Mouse (Mus musculus) ES-E14 (cell line): ENCODE data around the gene Chpf. TPM values are rescaled to one million over a fixed set of nuclear protein-coding genes. Genes with fewer than 3 reads are reported as not detected.

Experiments used
- DNase-seq: peaks from one replicate; pipeline ENCODE4 v3.0.0-alpha.2; 2013; ENCODE audit warnings: low read depth, low spot score
- H3K27ac ChIP-seq: 2 replicates; pipeline ENCODE4 v1.5.1; 2012; ENCODE audit warnings: low read depth, mild to moderate bottlenecking, low read length, moderate library complexity, mixed read lengths; ENCODE audit not compliant: poor library complexity, insufficient read depth, severe bottlenecking
- H3K36me3 ChIP-seq: 2 replicates; pipeline ENCODE4 v1.6.1; 2012; ENCODE audit warnings: mild to moderate bottlenecking, low read length, moderate library complexity, mixed read lengths; ENCODE audit not compliant: control insufficient read depth, poor library complexity, insufficient read depth, severe bottlenecking
- H3K4me1 ChIP-seq, 2 experiments: fragments of 150-350 bp in 1 of 2; sonication (generic) in 1 of 2; 2 replicates each; pipeline ENCODE4 v1.6.1; 2012; ENCODE audit warnings: low read length in 2 of 2, mild to moderate bottlenecking in 1 of 2, mixed read lengths in 1 of 2; ENCODE audit not compliant: control insufficient read depth in 2 of 2, insufficient read depth in 2 of 2, poor library complexity in 1 of 2
- H3K4me3 ChIP-seq, 2 experiments: fragments of 150-350 bp in 1 of 2; sonication (generic) in 1 of 2; 2 replicates each; pipeline ENCODE4 v1.5.1; 2012; ENCODE audit warnings: low read length in 2 of 2, low read depth in 1 of 2, mild to moderate bottlenecking in 1 of 2, mixed read lengths in 1 of 2; ENCODE audit not compliant: insufficient read depth in 1 of 2, poor library complexity in 1 of 2, severe bottlenecking in 1 of 2
- H3K9ac ChIP-seq: 2 replicates; pipeline ENCODE4 v1.6.1; 2012; ENCODE audit warnings: low read depth, mild to moderate bottlenecking, low read length, mixed read lengths; ENCODE audit not compliant: poor library complexity, insufficient read depth, severe bottlenecking
- H3K9me3 ChIP-seq: fragments of 150-350 bp; sonication (generic); 2 replicates; pipeline ENCODE4 v1.6.1; 2012; ENCODE audit warnings: low read depth, mild to moderate bottlenecking, low read length; ENCODE audit not compliant: control insufficient read depth, insufficient read depth
- CHD2 ChIP-seq: IDR thresholded peaks from 2 replicates; pipeline ENCODE4 v1.6.1; 2014; ENCODE audit warnings: mild to moderate bottlenecking, low read depth, low read length, inconsistent platforms
- HCFC1 ChIP-seq: IDR thresholded peaks from 2 replicates; pipeline ENCODE4 v1.6.1; 2012; ENCODE audit warnings: low read length, inconsistent platforms, borderline replicate concordance; ENCODE audit not compliant: insufficient read depth
- MAFK ChIP-seq: IDR thresholded peaks from 2 replicates; pipeline ENCODE4 v1.6.1; 2014; ENCODE audit warnings: mild to moderate bottlenecking, low read depth, low read length, inconsistent platforms; ENCODE audit not compliant: insufficient read depth
- ZC3H11A ChIP-seq: IDR thresholded peaks from 2 replicates; pipeline ENCODE4 v1.6.1; 2012; ENCODE audit warnings: low read depth, mild to moderate bottlenecking, inconsistent platforms, low read length, borderline replicate concordance
- ZNF384 ChIP-seq: IDR thresholded peaks from 2 replicates; pipeline ENCODE4 v1.6.1; 2012; ENCODE audit warnings: low read depth, low read length, inconsistent platforms
- in situ Hi-C, 2 experiments: fragments of 600-800 bp; cut with MboI; formaldehyde crosslinking; loops; one replicate each; pipeline ENCODE4 v1.15.1; 2025; ENCODE audit warnings: low sequenced_read_pairs in 2 of 2, inconsistent platforms in 1 of 2; ENCODE audit not compliant: unreplicated experiment in 2 of 2
- total RNA-seq: library from RNA; depleted of rRNA; stranded (reverse); fragments of 300-350 nt; gene quantifications from 2 replicates; pipeline ENCODE4 v1.2.3, GENCODE M21; 2012

Gene Chpf
- total RNA-seq, 1 experiment = 43.5 TPM

- Histone ChIP-seq H3K4me3 (peak overlapping the region; percentile 23 to 53), H3K4me1 (peaks cover 5 to 22% of the 10 kb centered on the region in 2 experiments; a peak in 3 of 4 replicates), H3K36me3 (peaks cover 5% of the 10 kb centered on the region; the same call in 1 of the 2 replicates), H3K27ac (no peak overlapping the region), H3K9ac (peak overlapping the region; percentile 51; the same call in 1 of the 2 replicates), H3K9me3 (no peaks in the 10 kb centered on the region)
- no peak for DNase-seq
- TF ChIP-seq HCFC1 = no peak
- no peak for TF ChIP-seq ZC3H11A
- no peak for TF ChIP-seq CHD2
- TF ChIP-seq ZNF384 = no peak
- in situ Hi-C loops = no loop called here
Observed at GRCm38 (mm10) chr1:75502945-75503650, 24.0 kb upstream of the Chpf start.

- peaks cover 5 to 14% of the 10 kb centered on the region in 2 experiments; a peak in 3 of 4 replicates for H3K4me1 ChIP-seq
- peaks cover 7% of the 10 kb centered on the region; the same call in 1 of the 2 replicates for H3K36me3 ChIP-seq
- H3K9ac ChIP-seq = no peak overlapping the region
- in situ Hi-C loops = no loop called here
- no peak overlapping the region for H3K27ac ChIP-seq
- no peaks in the 10 kb centered on the region for H3K9me3 ChIP-seq
- no peak for TF ChIP-seq MAFK
- no peak for TF ChIP-seq HCFC1
- no peak overlapping the region for H3K4me3 ChIP-seq
- DNase-seq = no peak
Observed at GRCm38 (mm10) chr1:75501905-75502304, 22.8 kb upstream of the Chpf start.

GRCm38 (mm10) chr1:75499441-75499840, 20.3 kb upstream of the Chpf start:
- H3K9ac ChIP-seq = no peak overlapping the region
- in situ Hi-C loops = no loop called here

GRCm38 (mm10) chr1:75498897-75499296, 19.8 kb upstream of the Chpf start:
- no peaks in the 10 kb centered on the region for H3K9me3 ChIP-seq
- no peak for DNase-seq
- peaks cover 11% of the 10 kb centered on the region; the same call in 1 of the 2 replicates for H3K36me3 ChIP-seq
- TF ChIP-seq HCFC1 (no peak), MAFK (no peak), ZC3H11A (no peak), ZNF384 (no peak), CHD2 (no peak)
- in situ Hi-C loops = no loop called here
- H3K4me3 ChIP-seq = no peak overlapping the region
- H3K27ac ChIP-seq = no peak overlapping the region
- peaks cover 0 to 12% of the 10 kb centered on the region in 2 experiments; a peak in 1 of 4 replicates for H3K4me1 ChIP-seq
- no peak overlapping the region for H3K9ac ChIP-seq

More at GRCm38 (mm10) chr1:75499441-75499840, 20.3 kb upstream of the Chpf start:
- no peak overlapping the region for H3K4me3 ChIP-seq
- H3K36me3 ChIP-seq = peaks cover 11% of the 10 kb centered on the region; the same call in 1 of the 2 replicates
- TF ChIP-seq HCFC1 (no peak), CHD2 (no peak)
- DNase-seq = no peak
- H3K4me1 ChIP-seq = peaks cover 0 to 15% of the 10 kb centered on the region in 2 experiments; a peak in 2 of 4 replicates
- H3K9me3 ChIP-seq = no peaks in the 10 kb centered on the region
- H3K27ac ChIP-seq = no peak overlapping the region
